Mouse (Mus musculus) cerebellum, adult 11 months (tissue): ENCODE measurements around the gene Rnh1.

Experiments used
- DNase-seq: peaks from one replicate; pipeline ENCODE4 v3.0.0; 2022

Rnh1 gene

DNA sequence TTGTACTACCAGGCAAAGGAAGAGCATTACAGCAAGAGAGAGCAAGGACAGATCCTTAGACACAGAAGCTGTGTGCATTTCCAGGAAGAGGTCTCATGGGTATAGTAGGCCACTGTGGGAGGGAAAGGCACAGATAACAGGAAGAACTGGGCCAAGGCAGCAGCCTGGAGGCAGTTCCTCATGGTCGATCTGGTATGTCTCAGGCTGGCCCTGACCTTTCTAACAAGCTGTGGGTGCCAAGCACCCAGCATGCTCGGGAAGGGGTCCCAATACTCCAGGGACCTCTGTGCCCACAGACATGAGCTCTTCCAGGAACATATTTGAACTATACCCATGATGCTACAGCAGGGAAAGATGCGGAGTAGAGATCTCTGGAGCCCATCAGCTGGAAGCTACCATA, 31.9 kb upstream of the Rnh1 start:
- no peak for DNase-seq

GRCm38 (mm10) chr7:141198121-141198520, 25.5 kb upstream of the Rnh1 start:
- DNase-seq = no peak

- DNase-seq = no peak
Observed at GRCm38 (mm10) chr7:141196619-141197282, 24.1 kb upstream of the Rnh1 start.

DNA sequence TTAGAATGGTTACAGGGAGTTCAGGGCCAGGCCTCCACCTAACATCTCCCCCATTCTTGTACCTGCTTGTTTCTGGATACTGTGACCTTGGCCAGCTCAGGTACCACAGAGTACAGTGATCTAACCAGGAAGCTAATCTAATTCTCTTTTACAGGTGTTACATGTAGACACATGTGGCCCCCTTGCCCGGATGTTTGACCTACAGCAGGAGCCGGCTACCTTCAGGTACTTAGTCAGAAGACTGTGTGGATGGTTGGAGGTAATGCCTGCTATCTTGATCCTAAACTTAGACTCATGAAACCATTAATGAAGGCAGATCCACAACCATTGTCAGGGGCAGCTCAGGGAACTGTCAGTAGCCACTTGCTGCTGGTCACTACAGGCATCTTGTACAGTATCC, 23.1 kb upstream of the Rnh1 start:
- DNase-seq = no peak

- peak; percentile 76 for DNase-seq
Observed at GRCm38 (mm10) chr7:141194830-141195229, 22.2 kb upstream of the Rnh1 start.

DNA sequence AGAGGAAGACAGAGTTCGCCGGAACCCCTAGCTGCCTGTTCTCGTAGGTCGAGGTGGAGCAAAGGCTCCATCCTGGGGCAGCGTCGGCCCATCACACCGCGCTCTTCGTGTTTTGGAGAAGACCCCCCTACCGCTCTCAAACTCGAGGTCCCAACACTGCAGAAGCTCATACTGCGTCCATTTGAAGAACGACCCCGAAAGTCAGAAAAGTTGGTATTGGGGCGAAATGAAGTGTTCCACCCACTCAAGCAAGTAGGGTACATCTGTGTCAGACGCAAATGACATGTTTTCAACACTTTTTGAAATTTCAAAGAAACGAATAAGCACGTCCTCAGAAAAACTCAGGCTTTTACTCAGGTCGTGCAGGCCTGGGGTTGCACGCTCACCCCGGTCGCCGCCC, 21.8 kb upstream of the Rnh1 start:
- no peak for DNase-seq

DNA sequence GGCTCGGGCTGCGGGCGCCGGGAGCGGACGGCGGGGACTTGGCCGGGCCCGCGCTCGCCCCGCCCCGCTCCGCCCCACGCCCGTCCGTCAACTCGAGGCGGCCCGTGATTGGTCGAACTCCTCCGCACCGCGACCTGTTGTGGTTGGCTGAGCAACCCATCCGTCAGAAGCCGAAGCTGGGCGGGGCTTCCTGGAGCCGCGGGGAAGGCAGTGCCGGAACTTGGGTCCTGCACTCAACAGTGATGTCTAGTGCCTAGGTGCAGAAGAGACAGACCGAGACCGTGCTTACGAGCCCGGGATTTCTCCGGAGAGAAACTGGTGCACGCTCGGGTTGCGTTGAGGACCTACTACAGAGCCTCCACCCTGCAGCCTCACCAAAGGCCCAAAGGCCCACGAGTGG, 21.3 kb upstream of the Rnh1 start, which contains the start of the genes Hras and Lrrc56:
TSS of gene Hras (minus strand) at position 58 of the 400 bp plus-strand sequence.
TSS of gene Lrrc56 (plus strand) at position 210 of the 400 bp plus-strand sequence.
- DNase-seq = peak; percentile 97

GRCm38 (mm10) chr7:141193348-141193856, 20.7 kb upstream of the Rnh1 start:
- peak; percentile 52 for DNase-seq

DNA sequence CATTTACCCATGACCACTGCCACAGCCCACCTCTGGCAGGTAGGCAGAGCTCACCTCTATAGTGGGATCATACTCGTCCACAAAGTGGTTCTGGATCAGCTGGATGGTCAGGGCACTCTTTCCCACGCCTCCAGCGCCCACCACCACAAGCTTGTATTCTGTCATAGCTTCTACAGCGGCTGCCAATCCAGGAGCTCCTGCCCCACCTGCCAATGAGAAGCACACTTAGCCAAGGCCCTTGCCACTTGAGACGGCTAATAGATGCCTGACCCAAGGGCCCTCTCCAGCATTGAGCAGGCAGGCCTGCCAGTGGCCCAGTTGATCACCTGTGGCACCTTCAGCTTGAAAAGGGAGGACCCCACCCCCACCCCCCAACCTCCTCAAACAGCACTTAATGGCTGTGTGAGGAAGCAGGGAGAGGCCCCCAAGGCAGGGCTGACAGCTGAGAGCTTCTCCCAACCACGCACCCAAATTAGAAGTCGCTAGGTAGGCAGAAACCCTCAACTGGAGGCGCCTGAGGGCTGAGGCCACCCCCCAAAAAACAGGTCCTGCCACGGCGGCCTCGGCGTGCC, 20.2 kb upstream of the Rnh1 start:
- no peak for DNase-seq

DNA sequence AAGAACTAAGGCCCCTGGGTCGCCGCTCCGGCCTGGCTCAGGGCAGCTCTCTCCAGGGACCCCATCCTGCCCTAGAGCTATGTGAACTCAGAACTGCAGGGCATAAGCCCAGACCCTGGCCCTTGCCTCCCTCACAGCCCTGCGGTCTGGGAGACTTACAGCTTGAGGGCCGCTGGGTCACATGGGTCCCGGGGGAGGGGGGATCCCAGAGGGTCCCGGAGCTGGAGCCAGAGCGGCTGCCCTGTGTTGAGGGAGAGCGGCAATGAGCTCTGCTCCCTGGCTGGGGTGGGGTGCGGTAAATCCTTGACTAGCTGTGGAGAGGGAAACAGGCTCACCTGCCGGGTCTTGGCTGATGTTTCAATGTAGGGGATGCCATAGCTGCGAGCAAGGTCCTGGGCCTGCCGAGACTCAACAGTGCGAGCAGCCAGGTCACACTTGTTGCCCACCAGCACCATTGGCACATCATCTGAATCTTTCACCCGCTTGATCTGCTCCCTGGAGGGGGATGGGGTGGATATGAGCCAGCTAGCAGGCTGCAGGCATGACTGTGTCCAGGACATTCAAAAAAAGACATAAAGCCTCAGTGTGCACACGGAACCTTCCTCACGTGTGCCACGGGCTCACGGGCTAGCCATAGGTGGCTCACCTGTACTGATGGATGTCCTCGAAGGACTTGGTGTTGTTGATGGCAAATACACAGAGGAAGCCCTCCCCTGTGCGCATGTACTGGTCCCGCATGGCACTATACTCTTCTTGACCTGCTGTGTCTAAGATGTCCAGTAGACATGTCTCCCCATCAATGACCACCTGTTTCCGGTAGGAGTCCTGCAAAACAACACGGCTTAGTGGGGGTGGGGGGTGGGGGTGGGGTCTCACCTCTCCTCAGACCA, 19.4 kb upstream of the Rnh1 start:
- DNase-seq = no peak

GRCm38 (mm10) chr7:141191036-141191435, 18.4 kb upstream of the Rnh1 start:
- DNase-seq = no peak

DNA sequence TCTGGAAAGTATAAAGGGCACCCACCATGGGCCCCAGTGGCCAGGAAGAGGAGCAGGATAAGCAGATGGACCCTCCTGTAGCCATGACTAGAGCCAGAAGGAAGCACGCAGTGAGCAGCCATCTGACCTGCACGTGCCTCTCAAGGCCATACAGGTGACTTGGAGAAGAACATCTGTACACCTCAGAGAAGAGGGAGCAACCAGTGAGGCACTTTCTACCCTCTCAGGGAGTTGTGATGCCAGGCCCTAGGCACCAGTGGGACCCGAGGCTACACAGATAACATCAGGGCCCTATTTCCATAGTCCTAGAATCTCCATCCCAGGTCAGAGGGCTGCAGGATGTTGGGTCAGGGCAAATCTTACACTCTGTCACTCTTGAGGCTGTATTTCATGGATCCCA, 17.6 kb upstream of the Rnh1 start:
- no peak for DNase-seq

GRCm38 (mm10) chr7:141188733-141189132, 16.1 kb upstream of the Rnh1 start:
- DNase-seq = no peak

- no peak for DNase-seq
Observed at GRCm38 (mm10) chr7:141188194-141188593, 15.5 kb upstream of the Rnh1 start.

DNA sequence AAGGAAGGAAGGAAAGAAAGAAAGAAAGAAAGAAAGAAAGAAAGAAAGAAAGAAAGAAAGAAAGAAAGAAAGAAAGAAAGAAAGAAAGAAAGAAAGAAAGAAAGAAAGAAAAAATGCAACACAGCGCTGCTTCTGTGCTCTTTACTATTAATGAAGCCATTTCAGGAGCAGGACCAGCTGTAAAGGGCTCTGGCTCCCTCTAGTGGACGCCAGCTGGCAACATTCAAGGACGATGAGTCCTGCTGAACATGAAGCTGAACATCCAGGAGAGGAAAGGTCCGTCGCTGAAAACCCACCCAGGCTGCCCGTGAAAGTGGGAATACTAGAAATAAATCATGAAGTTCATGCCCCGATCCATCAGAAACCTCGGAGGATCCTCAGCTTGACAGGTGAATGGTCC, 3.5 kb upstream of the Rnh1 start:
- peak; percentile 83 for DNase-seq

DNA sequence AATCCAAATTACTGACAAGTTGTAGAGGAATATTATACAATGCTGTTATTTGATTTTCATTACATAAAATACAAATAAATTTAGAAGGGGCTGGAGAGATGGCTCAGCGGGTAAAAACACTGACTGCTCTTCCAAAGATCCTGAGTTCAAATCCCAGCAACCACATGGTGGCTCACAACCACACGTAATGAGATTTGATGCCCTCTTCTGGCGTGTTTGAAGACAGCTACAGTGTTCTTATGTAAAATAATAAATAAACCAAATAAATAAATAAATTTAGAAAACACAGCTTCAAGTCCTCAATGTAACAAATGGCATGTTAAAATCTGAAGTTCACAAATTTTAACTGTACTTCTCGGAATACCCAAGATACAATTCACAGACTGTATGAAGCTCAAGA, 2.4 kb upstream of the Rnh1 start:
- no peak for DNase-seq

DNA sequence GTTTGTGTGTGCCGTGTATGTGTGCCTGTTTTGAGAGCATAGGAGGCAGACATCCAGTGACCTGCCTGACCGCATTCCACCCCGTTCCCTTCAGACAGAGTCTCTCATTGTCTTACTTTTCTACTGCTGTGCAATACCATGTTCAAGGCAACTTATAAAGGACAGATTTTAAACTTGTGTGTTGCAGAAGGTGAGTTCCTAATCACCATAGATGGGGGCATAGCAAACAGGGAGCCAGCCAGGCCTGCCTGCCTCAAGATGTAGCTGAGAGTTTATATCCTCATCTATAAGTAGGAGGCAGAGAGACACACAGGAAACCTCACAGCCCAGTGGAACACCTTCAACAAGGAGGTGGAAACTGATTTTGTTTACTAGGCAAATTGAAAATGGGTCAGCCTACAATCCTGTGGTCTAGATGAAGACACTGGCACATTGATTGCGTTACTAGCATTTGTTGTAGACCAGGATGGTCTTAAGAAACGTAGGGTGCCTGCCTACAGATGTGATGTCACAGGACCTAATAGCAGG, 730 bp upstream of the Rnh1 start:
- no peak for DNase-seq

DNA sequence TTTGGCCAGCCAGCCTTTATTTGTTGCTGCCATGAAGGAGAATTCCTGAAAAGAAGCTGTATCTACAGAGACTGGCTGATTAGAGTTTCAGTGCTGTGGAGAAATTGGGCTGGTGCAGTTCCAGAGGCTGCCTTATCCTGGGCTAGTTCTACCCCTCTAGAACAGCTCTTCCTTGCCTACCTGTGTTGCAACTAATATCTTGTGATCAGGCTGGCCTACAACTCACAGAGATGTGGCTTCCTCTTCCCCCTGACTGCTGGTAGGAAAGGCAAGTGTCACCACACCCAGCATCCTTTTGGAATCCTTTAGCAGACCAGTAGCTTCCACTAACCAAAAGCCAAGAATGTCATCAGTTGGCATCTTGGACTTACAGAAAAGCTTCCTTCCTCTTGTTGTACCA, 2.8 kb downstream of the Rnh1 start:
- no peak for DNase-seq

- DNase-seq = no peak
Observed at GRCm38 (mm10) chr7:141169300-141169699, 3.4 kb downstream of the Rnh1 start.

DNA sequence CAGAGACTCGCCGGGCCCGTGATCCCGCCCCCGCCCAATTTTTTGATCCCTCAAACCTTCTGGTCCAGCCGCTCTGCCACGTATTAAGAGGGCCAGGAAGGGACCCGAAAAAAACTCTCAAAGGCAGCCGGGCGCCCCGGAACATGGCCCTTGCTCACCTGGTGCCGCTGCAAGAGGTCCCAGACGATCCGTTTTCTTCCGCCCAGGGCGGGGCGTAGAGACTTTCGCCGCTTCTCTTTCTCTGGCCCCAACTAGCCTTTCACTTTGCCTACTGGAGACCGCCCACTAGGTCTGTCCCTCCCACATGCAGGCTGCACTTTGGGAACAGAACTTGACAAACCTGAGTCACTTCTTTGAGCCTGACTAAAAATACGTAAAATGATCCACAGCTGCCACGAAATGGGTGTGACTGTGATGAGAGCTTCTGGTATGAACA, 4.1 kb downstream of the Rnh1 start:
- DNase-seq = no peak

DNA sequence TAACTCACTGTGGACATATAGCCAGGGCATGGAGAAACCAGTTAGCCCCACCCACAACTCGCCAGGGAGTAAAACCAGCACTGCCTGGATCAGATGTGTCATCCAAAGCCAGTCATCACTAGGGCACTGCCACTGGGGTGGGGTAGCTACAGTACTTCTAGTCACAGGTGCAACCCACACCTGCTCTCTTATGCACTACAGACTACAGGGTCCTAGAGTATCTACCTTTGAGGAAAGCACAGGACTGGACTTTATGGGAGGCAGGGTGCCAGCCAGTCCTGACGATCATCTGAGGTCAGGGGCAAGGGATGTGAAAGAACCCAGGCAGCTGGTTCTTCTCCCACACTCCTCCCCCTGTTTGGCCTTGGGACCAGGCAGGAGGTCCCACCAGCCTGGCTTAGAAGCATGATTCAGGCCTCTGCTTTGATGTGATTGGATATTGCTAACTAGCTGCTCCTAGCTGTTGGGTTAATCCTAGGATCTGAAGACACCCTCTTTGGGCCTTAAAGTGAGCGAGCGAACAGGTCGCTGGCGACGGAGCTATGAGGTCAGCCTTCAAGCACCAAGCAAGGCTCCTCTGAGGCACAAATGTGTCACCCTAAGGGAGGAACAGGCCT, 4.6 kb downstream of the Rnh1 start:
- DNase-seq = no peak

- no peak for DNase-seq
Observed at GRCm38 (mm10) chr7:141164850-141165249, 7.8 kb downstream of the Rnh1 start.

GRCm38 (mm10) chr7:141164397-141164796, 8.3 kb downstream of the Rnh1 start:
- DNase-seq = no peak
